ENCODE assay signal across 27 mouse cellular contexts in the genomic region with DNA sequence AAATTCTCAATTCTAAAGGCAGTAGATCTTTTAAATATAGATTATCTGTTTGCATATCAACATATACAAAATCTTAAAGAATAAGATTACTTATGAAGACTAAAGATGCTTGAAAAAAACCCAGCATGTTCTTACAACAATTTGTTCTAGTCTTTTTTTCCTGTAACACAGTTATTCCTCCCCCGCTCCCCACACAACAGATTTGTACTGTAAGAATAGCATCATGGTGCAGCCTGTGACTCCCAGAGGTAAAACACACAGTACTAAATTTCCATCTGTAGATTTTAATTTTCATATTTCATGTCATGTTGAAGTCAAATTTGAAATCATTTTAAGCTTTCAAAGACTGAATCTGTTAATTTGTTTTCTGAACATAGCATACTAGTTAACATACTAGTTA. TPM values are rescaled to one million over a fixed set of nuclear protein-coding genes. Genes with fewer than 3 reads are reported as not detected.
DNase-seq lines count a peak whose midpoint lies in the region; ATAC-seq and TF ChIP-seq lines count a peak whose summit lies in the region.
"Had no signal": no experiment of that assay in that cellular context is flagged by ENCODE, and none has a peak within 500 bp of the region (broad histone marks: within the 10 kb centered on the region; RNA-seq: fewer than 3 reads in every experiment).

No protein-coding gene starts in this region.

- H3K27me3 ChIP-seq in intestine, embryonic 16.5 days (replicated peaks; ENCODE audit: control insufficient read depth, insufficient read depth, low read length), result no peaks in the 10 kb centered on the region
- H3K27me3 ChIP-seq: embryonic facial prominence, embryonic 12.5 days; forebrain, embryonic 15.5 days; limb, embryonic 12.5 days; liver, embryonic 15.5 days; lung, embryonic 15.5 days; Patski had no signal

- H3K36me3 ChIP-seq in intestine, embryonic 16.5 days (ENCODE audit: control insufficient read depth, insufficient read depth, low read length), result no peaks in the 10 kb centered on the region
- H3K36me3 ChIP-seq: embryonic facial prominence, embryonic 12.5 days; forebrain, embryonic 15.5 days; limb, embryonic 12.5 days; liver, embryonic 15.5 days; lung, embryonic 15.5 days; midbrain, embryonic 10.5 days had no signal

- no peaks in the 10 kb centered on the region for H3K4me1 ChIP-seq in lung, adult 2 months (ENCODE audit: control insufficient read depth, insufficient read depth, low read length)
- no peaks in the 10 kb centered on the region for H3K4me1 ChIP-seq in intestine, embryonic 16.5 days (ENCODE audit: control insufficient read depth, insufficient read depth, low read length)
- H3K4me1 ChIP-seq: embryonic facial prominence, embryonic 12.5 days; forebrain, embryonic 15.5 days; liver, embryonic 15.5 days; lung, embryonic 15.5 days; midbrain, embryonic 10.5 days had no signal

- no peak overlapping the region for H3K4me2 ChIP-seq in intestine, embryonic 16.5 days (ENCODE audit: low read depth, low read length)
- H3K4me2 ChIP-seq: embryonic facial prominence, embryonic 12.5 days; forebrain, embryonic 15.5 days; limb, embryonic 12.5 days; liver, embryonic 15.5 days; lung, embryonic 15.5 days had no signal

- no peak for ATAC-seq in intestine, embryonic 16.5 days
- ATAC-seq: forebrain, embryonic 15.5 days; hindbrain, embryonic 16.5 days; midbrain, embryonic 16.5 days; Patski had no signal

- no peak for TF ChIP-seq CTCF in left cerebral cortex, adult 2 months (IDR thresholded peaks at IDR 0.05)
- no peak for TF ChIP-seq CTCF in lung, adult 2 months (IDR thresholded peaks at IDR 0.05; ENCODE audit: insufficient read depth, low read length)

- DNase-seq in layer of hippocampus, adult 11-12 months (ENCODE audit: low spot score), result peak; percentile 66
- no peak for DNase-seq in layer of hippocampus, postnatal 10 days (ENCODE audit: low spot score in 2 of 2)
- peak; percentile 64 to 65 for DNase-seq in right cerebral cortex, adult 2 months (ENCODE audit: low spot score in 2 of 2)
- DNase-seq in right cerebral cortex, postnatal 25 days, result no peak
- peak; percentile 29 to 31 for DNase-seq in left cerebral cortex, adult 2 months (ENCODE audit: extremely low spot score in 1 of 2, low spot score in 2 of 2)
- DNase-seq in lung, adult 2 months, result no peak
- DNase-seq: adrenal gland, postnatal 10 days; cerebellum, adult 11 months; cerebellum, adult 9-10 months; embryo, embryonic 11 days; kidney, adult 2 months; kidney, postnatal 4 days had no signal

- no peak for TF ChIP-seq POLR2A in lung, adult 2 months (IDR thresholded peaks at IDR 0.05; ENCODE audit: borderline replicate concordance, extremely low read depth, low read depth, low read length)

- 93% methylated on average over 1 of the region's 1 CpGs for WGBS in lung, adult 2 months
- 95% methylated on average over 1 of the region's 1 CpGs for WGBS in intestine, embryonic 16.5 days

- no peaks in the 10 kb centered on the region for H3K9me3 ChIP-seq in intestine, embryonic 16.5 days (ENCODE audit: control insufficient read depth, low read length)
- H3K9me3 ChIP-seq: embryonic facial prominence, embryonic 12.5 days; forebrain, embryonic 15.5 days; limb, embryonic 12.5 days; liver, embryonic 15.5 days; lung, embryonic 15.5 days; midbrain, embryonic 10.5 days had no signal

- H3K4me3 ChIP-seq in left cerebral cortex, adult 2 months, result no peak overlapping the region
- no peak overlapping the region for H3K4me3 ChIP-seq in lung, adult 2 months (replicated peaks; ENCODE audit: extremely low read depth, low read depth, low read length)
- no peak overlapping the region for H3K4me3 ChIP-seq in intestine, embryonic 16.5 days (ENCODE audit: low read length)
- H3K4me3 ChIP-seq: embryonic facial prominence, embryonic 12.5 days; forebrain, embryonic 15.5 days; limb, embryonic 12.5 days; liver, embryonic 15.5 days; lung, embryonic 15.5 days; midbrain, embryonic 10.5 days had no signal

- no peak overlapping the region for H3K9ac ChIP-seq in intestine, embryonic 16.5 days (ENCODE audit: low read depth, low read length)
- H3K9ac ChIP-seq: embryonic facial prominence, embryonic 12.5 days; forebrain, embryonic 15.5 days; limb, embryonic 12.5 days; liver, embryonic 15.5 days; lung, embryonic 15.5 days had no signal

- intact Hi-C loops in left cerebral cortex, adult 2 months (cut with DNase I), result loop anchor here (1.0 to 5.0 kb wide), 3 partner anchors 17 to 167 kb away; a partner anchor contains a TSS

- peak overlapping the region; percentile 69 for H3K27ac ChIP-seq in left cerebral cortex, adult 2 months
- H3K27ac ChIP-seq in intestine, embryonic 16.5 days (ENCODE audit: low read length), result no peak overlapping the region
- H3K27ac ChIP-seq: embryonic facial prominence, embryonic 12.5 days; forebrain, embryonic 15.5 days; kidney, postnatal 0 days; limb, embryonic 12.5 days; liver, embryonic 15.5 days; lung, embryonic 15.5 days; midbrain, embryonic 10.5 days had no signal

RNA-seq across cellular contexts. Expression of a gene that starts 16.4 kb away (rescaled TPM):
- 10 to 100 TPM; 50.5 to 59.9 TPM for total RNA-seq in layer of hippocampus, postnatal 10 days (2021)
- 10 to 100 TPM; 49.5 to 54.4 TPM for total RNA-seq in left cerebral cortex, adult 2 months (2021)
- not detected in 2 replicates for polyA plus RNA-seq in lung, adult 2 months (2012; rRNA removed)
- polyA plus RNA-seq in intestine, embryonic 16.5 days (2015; fragmentation: Nextera tagmentation; extraction: Ambion mirVana), result 3.4 and 3.9 TPM in 2 replicates
- total RNA-seq: gastrocnemius, postnatal 14 days; liver, adult 2 months; MEL; neutrophil, adult 5-6 weeks had no signal
- polyA plus RNA-seq: liver, adult 2 months had no signal

Comparison
In these comparisons a context has a peak if more than half of its experiments do, and no peak if none do; other contexts are left out.
1. DNase-seq: peak in layer of hippocampus, adult 11-12 months (single experiment), right cerebral cortex, adult 2 months (2 of 2) and left cerebral cortex, adult 2 months (2 of 2); none in layer of hippocampus, postnatal 10 days (0 of 2), right cerebral cortex, postnatal 25 days (single experiment) and lung, adult 2 months (single experiment).